Mouse (Mus musculus): ENCODE data around the gene Pmf1. TPM values are rescaled to one million over a fixed set of nuclear protein-coding genes. Genes with fewer than 3 reads are reported as not detected.
"Not testable (repeated sequence)": the region's sequence is repeated elsewhere in the genome, so short reads cannot be mapped to it uniquely, and the experiment has no call there.

Gene Pmf1
- polyA plus RNA-seq, 1 experiment: 29.9 TPM

GRCm38 (mm10) chr3:88367517-88367916 lies 42.6 kb downstream of the Pmf1 start:
- not testable (repeated sequence) for H3K4me3 ChIP-seq (ENCODE audit: insufficient read depth, low read length)

GRCm38 (mm10) chr3:88366830-88367428 lies 43.2 kb downstream of the Pmf1 start:
- not testable (repeated sequence) for H3K27ac ChIP-seq (ENCODE audit: insufficient read depth, low read length); H3K4me3 ChIP-seq (ENCODE audit: insufficient read depth, low read length); H3K4me1 ChIP-seq (ENCODE audit: control insufficient read depth, insufficient read depth, low read length)

More at GRCm38 (mm10) chr3:88367517-88367916, 42.6 kb downstream of the Pmf1 start:
- not testable (repeated sequence) for H3K27ac ChIP-seq (ENCODE audit: insufficient read depth, low read length); H3K4me1 ChIP-seq (ENCODE audit: control insufficient read depth, insufficient read depth, low read length)

- TF ChIP-seq POLR2A (IDR thresholded peaks at IDR 0.05; ENCODE audit: low read depth, low read length): no peak
- TF ChIP-seq CTCF (IDR thresholded peaks at IDR 0.05; ENCODE audit: borderline replicate concordance, insufficient read depth, low read length): no peak
- Histone ChIP-seq H3K27ac (ENCODE audit: insufficient read depth, low read length) (no peak overlapping the region), H3K4me3 (ENCODE audit: insufficient read depth, low read length) (no peak overlapping the region), H3K4me1 (ENCODE audit: control insufficient read depth, insufficient read depth, low read length) (no peaks in the 10 kb centered on the region)
These were observed 44.3 kb downstream of the Pmf1 start for GRCm38 (mm10) chr3:88365705-88366361.

GRCm38 (mm10) chr3:88364337-88364736 lies 45.8 kb downstream of the Pmf1 start, which contains the start of gene Paqr6:
Gene Paqr6, plus strand, starts transcription at chr3:88364584.
- H3K4me3 ChIP-seq (ENCODE audit: insufficient read depth, low read length): no peak within 1 kb of the TSS
- H3K4me1 ChIP-seq (ENCODE audit: control insufficient read depth, insufficient read depth, low read length): no peaks in the 10 kb centered on the region
- no peak within 1 kb of the TSS for H3K27ac ChIP-seq (ENCODE audit: insufficient read depth, low read length)
- TF ChIP-seq POLR2A (IDR thresholded peaks at IDR 0.05; ENCODE audit: low read depth, low read length): no peak
- no peak for TF ChIP-seq CTCF (IDR thresholded peaks at IDR 0.05; ENCODE audit: borderline replicate concordance, insufficient read depth, low read length)

GRCm38 (mm10) chr3:88363700-88364099 lies 46.4 kb downstream of the Pmf1 start:
- H3K27ac ChIP-seq (ENCODE audit: insufficient read depth, low read length): no peak overlapping the region
- no peak for TF ChIP-seq POLR2A (IDR thresholded peaks at IDR 0.05; ENCODE audit: low read depth, low read length)
- TF ChIP-seq CTCF (IDR thresholded peaks at IDR 0.05; ENCODE audit: borderline replicate concordance, insufficient read depth, low read length): no peak

GRCm38 (mm10) chr3:88361612-88362313 lies 48.4 kb downstream of the Pmf1 start:
- Histone ChIP-seq H3K4me1 (ENCODE audit: control insufficient read depth, insufficient read depth, low read length) (no peaks in the 10 kb centered on the region), H3K27ac (ENCODE audit: insufficient read depth, low read length) (no peak overlapping the region), H3K4me3 (ENCODE audit: insufficient read depth, low read length) (no peak overlapping the region)
- TF ChIP-seq POLR2A (IDR thresholded peaks at IDR 0.05; ENCODE audit: low read depth, low read length) (no peak), CTCF (IDR thresholded peaks at IDR 0.05; ENCODE audit: borderline replicate concordance, insufficient read depth, low read length) (no peak)

More at GRCm38 (mm10) chr3:88363700-88364099, 46.4 kb downstream of the Pmf1 start:
- Histone ChIP-seq H3K4me3 (ENCODE audit: insufficient read depth, low read length) (no peak overlapping the region), H3K4me1 (ENCODE audit: control insufficient read depth, insufficient read depth, low read length) (no peaks in the 10 kb centered on the region)

GRCm38 (mm10) chr3:88361096-88361495 lies 49.0 kb downstream of the Pmf1 start:
- Histone ChIP-seq H3K4me1 (ENCODE audit: control insufficient read depth, insufficient read depth, low read length) (no peaks in the 10 kb centered on the region), H3K4me3 (ENCODE audit: insufficient read depth, low read length) (no peak overlapping the region), H3K27ac (ENCODE audit: insufficient read depth, low read length) (no peak overlapping the region)
- TF ChIP-seq CTCF (IDR thresholded peaks at IDR 0.05; ENCODE audit: borderline replicate concordance, insufficient read depth, low read length): no peak
- no peak for TF ChIP-seq POLR2A (IDR thresholded peaks at IDR 0.05; ENCODE audit: low read depth, low read length)

GRCm38 (mm10) chr3:88359989-88360388 lies 50.1 kb downstream of the Pmf1 start:
- Histone ChIP-seq H3K4me1 (ENCODE audit: control insufficient read depth, insufficient read depth, low read length) (no peaks in the 10 kb centered on the region), H3K27ac (ENCODE audit: insufficient read depth, low read length) (no peak overlapping the region), H3K4me3 (ENCODE audit: insufficient read depth, low read length) (no peak overlapping the region)
- TF ChIP-seq CTCF (IDR thresholded peaks at IDR 0.05; ENCODE audit: borderline replicate concordance, insufficient read depth, low read length): no peak
- no peak for TF ChIP-seq POLR2A (IDR thresholded peaks at IDR 0.05; ENCODE audit: low read depth, low read length)

- Histone ChIP-seq H3K27ac (ENCODE audit: insufficient read depth, low read length) (no peak overlapping the region), H3K4me3 (ENCODE audit: insufficient read depth, low read length) (no peak overlapping the region)
- TF ChIP-seq CTCF (IDR thresholded peaks at IDR 0.05; ENCODE audit: borderline replicate concordance, insufficient read depth, low read length) (no peak), POLR2A (IDR thresholded peaks at IDR 0.05; ENCODE audit: low read depth, low read length) (no peak)
These were observed 50.5 kb downstream of the Pmf1 start for GRCm38 (mm10) chr3:88359584-88359983.

More at GRCm38 (mm10) chr3:88359584-88359983, 50.5 kb downstream of the Pmf1 start:
- H3K4me1 ChIP-seq (ENCODE audit: control insufficient read depth, insufficient read depth, low read length): no peaks in the 10 kb centered on the region
